Mouse (Mus musculus) C2C12 (cell line): ENCODE data around the gene Spata5.

Experiments used
- CEBPB ChIP-seq: IDR thresholded peaks from one replicate; pipeline ENCODE4 v1.6.1; 2011; ENCODE audit warnings: low read depth, mild to moderate bottlenecking, control low read depth, moderate library complexity
- CTCF ChIP-seq: IDR thresholded peaks from one replicate; pipeline ENCODE4 v1.5.1; 2011; ENCODE audit not compliant: control insufficient read depth, insufficient read depth, insufficient read length
- FOSL1 ChIP-seq: IDR thresholded peaks from one replicate; pipeline ENCODE4 v1.8.0; 2011; ENCODE audit warnings: mild to moderate bottlenecking, low read length; ENCODE audit not compliant: poor library complexity, insufficient read depth, severe bottlenecking
- MAX ChIP-seq: IDR thresholded peaks from one replicate; pipeline ENCODE4 v1.6.1; 2011; ENCODE audit warnings: mild to moderate bottlenecking, control low read depth
- MYOD1 ChIP-seq: IDR thresholded peaks from one replicate; pipeline ENCODE4 v1.6.1; 2011; ENCODE audit warnings: low read depth; ENCODE audit not compliant: control insufficient read depth, insufficient read length
- USF1 ChIP-seq: IDR thresholded peaks from one replicate; pipeline ENCODE4 v1.6.1; 2011; ENCODE audit warnings: low read depth, mild to moderate bottlenecking, control low read depth, moderate library complexity

DNA sequence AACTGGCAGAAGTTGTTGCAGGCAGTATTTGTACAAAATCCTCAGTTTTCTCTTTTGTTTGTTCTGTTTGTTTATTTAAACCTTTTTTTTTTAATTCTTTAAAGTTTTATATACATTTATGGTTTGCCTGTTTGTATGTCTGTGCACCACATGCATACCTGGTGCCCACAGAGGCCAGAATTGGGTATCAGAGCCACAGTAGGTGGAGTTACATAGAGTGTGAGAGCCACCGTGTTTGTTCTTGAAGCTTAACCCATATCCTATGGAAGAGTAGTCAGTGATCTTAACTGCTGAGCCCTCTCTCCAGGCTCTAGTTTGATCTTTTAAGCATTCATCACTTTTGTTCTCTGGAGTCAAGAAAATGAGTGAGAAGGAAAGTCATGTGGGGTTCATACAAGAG is 130.9 kb downstream of the Spata5 start:
- no peak for TF ChIP-seq CTCF
- TF ChIP-seq USF1 = no peak
- TF ChIP-seq MYOD1 = no peak
- no peak for TF ChIP-seq FOSL1
- no peak for TF ChIP-seq CEBPB
- TF ChIP-seq MAX = no peak
